Mouse (Mus musculus): Measurements from ENCODE around the gene Rfc1. TPM values are rescaled to one million over a fixed set of nuclear protein-coding genes. Genes with fewer than 3 reads are reported as not detected.
"Not testable (repeated sequence)": the region's sequence is repeated elsewhere in the genome, so short reads cannot be mapped to it uniquely, and the experiment has no call there.

Rfc1 gene
- total RNA-seq, 2 experiments from 2014 or later: 15.7 to 17.4 TPM

DNA sequence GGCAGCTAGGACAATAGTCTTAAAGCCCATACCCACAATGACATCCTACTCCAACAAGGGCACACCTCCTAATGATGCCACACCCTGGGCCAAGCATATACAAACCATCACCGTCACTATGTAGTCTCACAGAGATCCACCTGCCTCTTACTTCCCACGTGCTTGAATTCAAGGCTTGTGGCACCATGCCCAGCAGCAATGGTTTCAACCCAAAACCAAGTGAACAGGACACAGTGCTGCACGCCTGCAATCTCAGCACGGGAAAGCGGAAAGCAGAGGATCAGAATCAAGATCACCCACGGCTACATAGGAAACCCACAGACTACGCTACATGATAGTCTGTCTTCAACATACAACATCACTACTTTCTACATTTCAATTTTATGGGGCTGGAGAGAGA, 27.3 kb downstream of the Rfc1 start:
- intact Hi-C loops (cut with DNase I; ENCODE audit: low total_unique reads): no loop called here
- DNase-seq: no peak

DNA sequence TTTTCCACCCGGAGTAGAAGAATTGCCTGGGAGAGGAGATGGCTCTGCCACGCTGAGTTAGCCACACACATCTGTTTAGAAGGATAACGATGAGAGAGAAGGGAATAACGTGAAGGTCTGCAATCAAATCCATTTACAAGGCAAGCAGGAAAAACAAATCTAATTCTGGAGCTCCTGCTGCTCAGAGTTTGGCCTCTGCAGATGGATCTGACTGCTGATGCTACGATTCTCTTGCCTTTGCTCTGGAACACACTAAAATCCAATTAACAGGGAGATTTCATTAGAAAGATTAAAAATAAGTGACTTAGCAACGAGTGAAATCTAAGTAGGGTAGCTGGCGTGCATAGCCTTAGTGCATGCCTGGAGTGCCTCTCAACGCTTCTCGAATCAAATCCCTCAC, 30.0 kb downstream of the Rfc1 start:
- intact Hi-C loops (cut with DNase I; ENCODE audit: low total_unique reads): no loop called here
- no peak for DNase-seq

GRCm38 (mm10) chr5:65300121-65300520, 35.3 kb downstream of the Rfc1 start:
- DNase-seq: no peak
- intact Hi-C loops (cut with DNase I; ENCODE audit: low total_unique reads): no loop called here

- DNase-seq; intact Hi-C loops (cut with DNase I; ENCODE audit: low total_unique reads): not testable (repeated sequence)
These were observed 35.8 kb downstream of the Rfc1 start for GRCm38 (mm10) chr5:65299623-65300022.

DNA sequence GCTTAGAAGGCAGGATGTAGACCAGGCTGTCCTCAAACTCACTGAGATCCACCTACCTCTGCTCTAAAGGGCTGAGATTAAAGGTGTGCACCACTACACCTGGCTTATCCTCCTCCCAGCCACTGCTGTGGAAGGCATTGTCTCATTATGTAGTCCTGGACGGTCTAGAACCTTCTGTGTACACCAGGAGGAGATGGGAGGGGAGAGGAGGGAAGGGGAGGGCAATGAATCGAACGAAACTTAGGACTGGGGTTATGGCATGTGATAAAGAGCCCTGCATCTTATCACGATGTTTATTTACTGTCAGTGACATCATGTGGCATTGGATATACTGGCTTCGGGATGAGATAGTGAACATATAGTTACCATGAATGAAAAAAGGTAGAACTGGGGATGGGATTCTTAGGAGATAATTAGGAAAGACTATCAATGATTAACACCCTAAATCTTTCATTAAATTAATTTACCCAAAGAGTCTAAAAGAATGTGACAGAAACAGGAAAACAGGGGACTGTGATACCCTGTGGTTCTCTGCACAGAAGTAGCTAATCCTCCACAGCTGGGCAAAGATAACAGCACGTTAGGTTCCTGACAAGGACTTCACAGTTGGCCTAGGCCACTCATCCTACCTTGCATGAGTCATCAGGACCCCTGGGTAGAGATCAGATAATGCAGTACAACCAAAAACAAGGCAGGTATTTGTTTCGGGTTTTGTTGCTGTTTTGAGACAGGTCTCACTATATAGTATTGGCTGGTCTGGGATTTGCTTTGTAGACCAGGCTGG, 37.1 kb downstream of the Rfc1 start:
- intact Hi-C loops (cut with DNase I; ENCODE audit: low total_unique reads): no loop called here
- no peak for DNase-seq

DNA sequence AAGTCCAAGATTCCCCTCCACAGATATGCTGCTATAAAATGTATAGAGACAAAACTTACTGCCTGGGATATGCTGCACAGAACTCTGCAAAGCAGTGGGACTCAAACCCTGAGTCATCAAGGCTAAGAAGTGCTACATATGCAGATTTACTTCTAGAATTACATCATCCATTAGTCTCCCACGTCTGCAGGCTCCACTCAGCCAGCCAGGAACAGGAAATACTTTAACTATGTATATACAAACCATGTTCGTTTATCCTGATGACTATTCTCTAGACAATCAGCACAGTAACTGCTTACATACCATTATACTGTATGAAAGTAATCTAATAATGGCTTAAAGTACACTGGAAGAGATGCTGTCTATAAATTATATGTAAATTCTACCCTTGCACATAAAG, 41.2 kb downstream of the Rfc1 start:
- DNase-seq: no peak
- intact Hi-C loops (cut with DNase I; ENCODE audit: low total_unique reads): no loop called here

DNA sequence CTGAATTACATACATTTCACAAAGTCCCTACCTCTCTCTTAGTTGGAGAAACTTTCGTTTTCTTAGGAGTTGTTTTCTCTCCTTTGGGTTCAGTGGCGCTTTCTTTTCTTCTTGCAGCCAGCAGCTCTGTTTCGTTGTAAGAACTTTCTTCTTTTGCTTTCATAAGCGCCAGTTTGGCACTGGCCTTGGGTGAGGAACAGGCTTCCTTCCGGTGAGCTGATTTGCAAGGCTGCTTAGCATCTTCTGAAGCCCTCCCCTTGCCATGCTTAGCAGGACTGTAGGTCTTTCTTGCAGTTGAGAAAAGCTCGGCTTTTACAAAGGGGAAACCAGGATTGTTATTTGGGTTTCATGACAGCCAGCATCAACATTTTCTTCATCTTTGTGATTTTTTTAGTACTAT, 41.8 kb downstream of the Rfc1 start:
- DNase-seq: no peak
- intact Hi-C loops (cut with DNase I; ENCODE audit: low total_unique reads): no loop called here

DNA sequence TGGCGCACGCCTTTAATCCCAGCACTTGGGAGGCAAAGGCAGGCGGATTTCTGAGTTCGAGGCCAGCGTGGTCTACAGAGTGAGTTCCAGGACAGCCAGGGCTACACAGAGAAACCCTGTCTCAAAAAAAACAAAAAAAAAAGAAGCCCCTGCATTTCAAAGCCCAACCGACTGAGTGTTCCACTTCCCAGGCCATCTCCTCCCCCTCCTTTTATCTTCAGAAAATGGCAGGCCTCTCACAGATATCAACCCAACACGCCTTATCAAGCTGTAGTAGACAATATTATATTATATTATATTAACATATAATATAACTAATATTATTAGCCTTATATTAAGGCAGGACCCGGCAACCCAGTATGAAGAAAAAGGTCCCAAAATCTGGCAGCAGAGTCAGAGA, 46.5 kb downstream of the Rfc1 start:
- intact Hi-C loops (cut with DNase I; ENCODE audit: low total_unique reads); DNase-seq: not testable (repeated sequence)

- intact Hi-C loops (cut with DNase I; ENCODE audit: low total_unique reads): no loop called here
- no peak for DNase-seq
These were observed 47.4 kb downstream of the Rfc1 start for GRCm38 (mm10) chr5:65287751-65288701.

DNA sequence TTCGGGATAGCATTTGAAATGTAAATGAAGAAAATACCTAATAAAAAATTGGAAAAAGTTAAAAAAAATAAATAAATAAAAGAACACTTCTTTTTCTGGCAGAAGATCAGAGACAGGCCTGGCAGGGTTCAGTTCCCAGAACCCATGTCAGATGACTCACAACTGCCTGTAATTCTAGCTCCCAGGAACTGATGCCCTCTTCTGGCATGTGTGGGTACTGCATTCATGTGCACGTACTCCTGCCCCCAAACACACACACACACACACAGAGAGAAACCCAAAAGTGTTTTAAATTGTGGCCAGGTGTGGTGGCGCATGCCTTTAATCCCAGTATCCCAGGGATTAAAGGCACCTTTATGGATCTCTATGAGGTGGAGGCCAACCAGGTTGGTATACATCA, 51.3 kb downstream of the Rfc1 start:
- intact Hi-C loops (cut with DNase I; ENCODE audit: low total_unique reads): no loop called here
- DNase-seq: no peak

GRCm38 (mm10) chr5:65281216-65281615, 54.3 kb downstream of the Rfc1 start:
- intact Hi-C loops (cut with DNase I; ENCODE audit: low total_unique reads): no loop called here
- no peak for DNase-seq

GRCm38 (mm10) chr5:65279133-65279651, 56.3 kb downstream of the Rfc1 start:
- intact Hi-C loops (cut with DNase I; ENCODE audit: low total_unique reads): no loop called here
- no peak for DNase-seq

GRCm38 (mm10) chr5:65273966-65274365, 61.5 kb downstream of the Rfc1 start:
- no peak for DNase-seq
- intact Hi-C loops (cut with DNase I; ENCODE audit: low total_unique reads): no loop called here

- DNase-seq: no peak
- intact Hi-C loops (cut with DNase I; ENCODE audit: low total_unique reads): no loop called here
These were observed 77.5 kb downstream of the Rfc1 start for GRCm38 (mm10) chr5:65257910-65258505.

- DNase-seq: no peak
- intact Hi-C loops (cut with DNase I; ENCODE audit: low total_unique reads): no loop called here
These were observed 85.2 kb downstream of the Rfc1 start for GRCm38 (mm10) chr5:65250185-65250855.

- intact Hi-C loops (cut with DNase I; ENCODE audit: low total_unique reads): loop anchor here (10.0 kb wide), 2 partner anchors 242 to 362 kb away; no protein-coding TSS in a partner anchor
- DNase-seq: no peak
These were observed 88.2 kb downstream of the Rfc1 start for GRCm38 (mm10) chr5:65247296-65247695.

DNA sequence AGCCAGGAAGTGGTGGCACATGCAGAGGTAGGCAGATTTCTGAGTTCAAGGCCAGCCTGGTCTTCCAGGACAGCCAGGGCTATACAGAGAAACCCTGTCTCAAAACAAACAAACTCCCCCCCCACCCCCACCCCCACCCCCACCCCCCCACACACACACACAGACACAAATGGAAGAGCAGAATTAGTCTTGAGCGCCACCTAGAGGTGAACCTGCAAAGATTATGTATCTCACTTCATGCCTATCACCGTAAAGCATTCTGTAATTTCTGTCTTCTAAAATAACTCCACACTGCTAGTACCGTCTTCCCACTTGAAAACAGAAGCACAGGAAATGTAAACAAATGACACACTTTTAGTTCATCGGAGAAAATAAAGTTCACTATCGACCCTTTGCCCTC, 92.7 kb downstream of the Rfc1 start:
- DNase-seq: no peak

DNA sequence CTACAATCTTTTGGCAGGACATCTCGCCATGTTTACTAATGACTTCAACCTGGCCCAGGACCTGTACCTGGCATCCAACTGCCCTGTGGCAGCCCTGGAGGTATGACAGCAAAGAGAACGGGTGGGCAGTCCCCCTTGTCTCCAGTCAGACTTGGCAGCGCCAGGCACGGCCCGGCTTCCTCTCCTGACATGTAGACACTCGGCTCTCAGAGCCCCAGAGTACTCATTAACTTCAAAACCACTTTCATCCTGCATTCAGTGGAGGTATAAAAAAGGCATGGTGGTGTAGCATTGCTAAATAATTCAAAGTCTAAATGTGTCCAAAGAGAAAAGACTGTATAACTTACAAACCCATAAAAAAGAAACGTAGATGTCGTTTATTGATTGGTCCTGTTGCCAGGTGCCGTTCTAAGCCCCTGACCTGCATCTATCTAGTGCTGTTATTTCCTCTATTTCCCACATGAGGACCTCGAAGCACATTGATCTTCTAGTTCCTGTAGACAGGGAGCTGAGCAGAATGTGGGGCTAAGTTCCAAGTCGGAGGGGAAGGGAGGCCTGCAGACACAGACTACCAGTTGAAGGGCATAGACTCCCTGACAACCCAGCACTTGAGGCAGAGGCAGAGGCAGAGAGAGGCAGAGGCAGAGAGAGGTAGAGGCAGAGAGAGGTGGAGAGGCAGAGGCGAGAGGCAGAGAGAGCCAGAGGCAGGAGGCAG, 104.0 kb downstream of the Rfc1 start:
- intact Hi-C loops (cut with DNase I; ENCODE audit: low total_unique reads): no loop called here
- DNase-seq: no peak

More for the DNA sequence above, 92.7 kb downstream of the Rfc1 start:
- intact Hi-C loops (cut with DNase I; ENCODE audit: low total_unique reads): loop anchor here (10.0 kb wide), 2 partner anchors 238 to 358 kb away; no protein-coding TSS in a partner anchor

GRCm38 (mm10) chr5:65224056-65224455, 111.4 kb downstream of the Rfc1 start:
- intact Hi-C loops (cut with DNase I; ENCODE audit: low total_unique reads): no loop called here

More at GRCm38 (mm10) chr5:65224056-65224455, 111.4 kb downstream of the Rfc1 start:
- no peak for DNase-seq
